Mouse (Mus musculus): ENCODE measurements around the gene Numb.

DNA sequence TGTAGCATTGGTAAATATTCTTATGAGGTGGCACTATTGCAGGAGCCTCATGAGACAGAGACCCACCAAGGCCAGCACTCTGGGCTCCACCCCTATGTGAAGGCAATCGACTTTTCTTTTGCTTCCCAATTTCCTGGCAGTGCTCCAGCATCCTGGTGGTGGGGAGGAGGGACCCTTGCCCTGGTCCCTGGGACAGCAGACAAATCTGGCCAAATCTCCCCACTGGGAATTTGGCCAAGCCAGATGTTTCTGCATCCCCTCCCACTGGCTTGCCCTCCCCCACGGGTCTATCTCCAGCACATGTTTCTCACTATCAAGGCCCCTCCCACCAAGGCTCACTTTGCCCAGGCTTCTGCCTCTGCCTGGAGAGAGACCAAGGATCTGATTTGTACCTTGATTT is 169.2 kb downstream of the Numb start:
- TF ChIP-seq CTCF (IDR thresholded peaks at IDR 0.05; ENCODE audit: control insufficient read depth, insufficient read depth, low read length) = no peak
- no peak for TF ChIP-seq POLR2A (IDR thresholded peaks at IDR 0.05; ENCODE audit: borderline replicate concordance, control insufficient read depth, low read depth, low read length)

Measured in bone marrow, adult 2 months (tissue).